Mouse (Mus musculus) stomach, embryonic 14.5 days (tissue): Measurements from ENCODE around the gene B3gnt9. TPM values are rescaled to one million over a fixed set of nuclear protein-coding genes. Genes with fewer than 3 reads are reported as not detected.

Experiments used
- ATAC-seq: fragments of 200-750 bp; cut with Nextera tagmentation; 2 replicates; pipeline ENCODE4 v1.8.0; 2017; ENCODE audit warnings: low read depth, moderate TSS enrichment; ENCODE audit not compliant: insufficient number of reproducible peaks, insufficient read depth, low FRiP score
- H3K27ac ChIP-seq: fragments of 300-500 bp; sonication (generic); 2 replicates; pipeline ENCODE4 v1.5.1; 2014; ENCODE audit warnings: mild to moderate bottlenecking, low read length, moderate library complexity, mixed read lengths
- H3K27me3 ChIP-seq: fragments of 300-500 bp; sonication (generic); 2 replicates; pipeline ENCODE4 v1.6.1; 2014; ENCODE audit warnings: low read length, control low read depth, mixed read lengths; ENCODE audit not compliant: control insufficient read depth, insufficient read depth
- H3K36me3 ChIP-seq: fragments of 300-500 bp; sonication (generic); 2 replicates; pipeline ENCODE4 v1.6.1; 2014; ENCODE audit warnings: mild to moderate bottlenecking, control low read depth, low read length, moderate library complexity, mixed read lengths; ENCODE audit not compliant: control insufficient read depth, insufficient read depth
- H3K4me1 ChIP-seq: fragments of 300-500 bp; sonication (generic); 2 replicates; pipeline ENCODE4 v1.6.1; 2014; ENCODE audit warnings: low read length, control low read depth, mixed read lengths; ENCODE audit not compliant: control insufficient read depth, insufficient read depth
- H3K4me2 ChIP-seq: fragments of 300-500 bp; sonication (generic); replicated peaks from 2 replicates; pipeline ENCODE4 v1.6.1; 2014; ENCODE audit warnings: low read depth, low read length, control low read depth
- H3K4me3 ChIP-seq: fragments of 300-500 bp; sonication (generic); 2 replicates; pipeline ENCODE4 v1.5.1; 2014; ENCODE audit warnings: low read depth, low read length, control low read depth
- H3K9ac ChIP-seq: fragments of 300-500 bp; sonication (generic); replicated peaks from 2 replicates; pipeline ENCODE4 v1.6.1; 2014; ENCODE audit warnings: low read depth, mild to moderate bottlenecking, control low read depth, low read length, moderate library complexity, mixed read lengths
- H3K9me3 ChIP-seq: fragments of 300-500 bp; sonication (generic); 2 replicates; pipeline ENCODE4 v1.6.1; 2016; ENCODE audit warnings: low read depth, low read length, control low read depth; ENCODE audit not compliant: control insufficient read depth
- WGBS: fragments of 180-500 bp; shearing (Covaris S2); extraction: QIAGEN DNeasy Blood & Tissue Kit; methylation state at CpG from one replicate; pipeline ENCODE4 v1.1.7; 2014; 5-methylcytosine and 5-hydroxymethylcytosine counted together
- polyA plus RNA-seq: library from polyadenylated mRNA; unstranded; fragments of >200 nt; fragmentation: Nextera tagmentation; extraction: Ambion mirVana; gene quantifications from 2 replicates; pipeline ENCODE4 v1.2.1, GENCODE M21; 2014

B3gnt9 gene
- polyA plus RNA-seq, 1 experiment from 2014 or later, result 22.7 TPM

- no peaks in the 10 kb centered on the region for H3K27me3 ChIP-seq
- peak within 1 kb of the TSS; percentile 92 for H3K9ac ChIP-seq
- 3% methylated on average over 34 of the region's 34 CpGs for WGBS
- peak within 1 kb of the TSS; percentile 71 for H3K27ac ChIP-seq
- peak; percentile 94 for ATAC-seq
- H3K36me3 ChIP-seq, result no peaks in the 10 kb centered on the region
- peak within 1 kb of the TSS; percentile 84 for H3K4me2 ChIP-seq
- H3K4me1 ChIP-seq, result peaks cover 9% of the 10 kb centered on the region
- H3K9me3 ChIP-seq, result no peaks in the 10 kb centered on the region
- peak within 1 kb of the TSS; percentile 95 for H3K4me3 ChIP-seq
Observed at GRCm38 (mm10) chr8:105224413-105225271, 30.3 kb downstream of the B3gnt9 start, which contains the start of gene D230025D16Rik. Gene D230025D16Rik (plus strand): TSS chr8:105225145.

GRCm38 (mm10) chr8:105223850-105224249 lies 31.1 kb downstream of the B3gnt9 start:
- no peaks in the 10 kb centered on the region for H3K9me3 ChIP-seq
- 77% methylated on average over 7 of the region's 7 CpGs for WGBS
- no peak overlapping the region for H3K4me2 ChIP-seq
- peaks cover 9% of the 10 kb centered on the region for H3K4me1 ChIP-seq
- H3K9ac ChIP-seq, result no peak overlapping the region
- H3K4me3 ChIP-seq, result no peak overlapping the region
- peak overlapping the region; percentile 55; the same call in 1 of the 2 replicates for H3K27ac ChIP-seq
- no peaks in the 10 kb centered on the region for H3K27me3 ChIP-seq
- no peaks in the 10 kb centered on the region for H3K36me3 ChIP-seq
- ATAC-seq, result no peak

- Histone ChIP-seq H3K9ac (no peak overlapping the region), H3K4me2 (no peak overlapping the region), H3K27ac (no peak overlapping the region), H3K9me3 (no peaks in the 10 kb centered on the region), H3K4me3 (no peak overlapping the region), H3K27me3 (no peaks in the 10 kb centered on the region), H3K36me3 (peaks cover 8% of the 10 kb centered on the region; the same call in 1 of the 2 replicates), H3K4me1 (no peaks in the 10 kb centered on the region)
- WGBS, result 80% methylated on average over 5 of the region's 5 CpGs
- no peak for ATAC-seq
Observed at GRCm38 (mm10) chr8:105217926-105218522, 36.9 kb downstream of the B3gnt9 start.

- no peaks in the 10 kb centered on the region for H3K9me3 ChIP-seq
- H3K9ac ChIP-seq, result no peak overlapping the region
- no peaks in the 10 kb centered on the region for H3K27me3 ChIP-seq
- no peak overlapping the region for H3K4me3 ChIP-seq
- 89% methylated on average over 5 of the region's 5 CpGs for WGBS
- no peaks in the 10 kb centered on the region for H3K4me1 ChIP-seq
- peaks cover 14% of the 10 kb centered on the region; the same call in 1 of the 2 replicates for H3K36me3 ChIP-seq
- no peak overlapping the region for H3K4me2 ChIP-seq
- ATAC-seq, result no peak
- H3K27ac ChIP-seq, result no peak overlapping the region
Observed at GRCm38 (mm10) chr8:105214104-105214503, 40.8 kb downstream of the B3gnt9 start.

- Histone ChIP-seq H3K4me3 (no peak overlapping the region), H3K4me2 (no peak overlapping the region), H3K9me3 (no peaks in the 10 kb centered on the region), H3K27ac (no peak overlapping the region), H3K36me3 (peaks cover 7% of the 10 kb centered on the region; the same call in 1 of the 2 replicates), H3K9ac (no peak overlapping the region), H3K27me3 (no peaks in the 10 kb centered on the region), H3K4me1 (no peaks in the 10 kb centered on the region)
- WGBS, result 83% methylated on average over 1 of the region's 1 CpGs
- ATAC-seq, result no peak
Observed at GRCm38 (mm10) chr8:105209153-105210110, 45.5 kb downstream of the B3gnt9 start.

- Histone ChIP-seq H3K27ac (no peak overlapping the region), H3K4me2 (no peak overlapping the region), H3K27me3 (no peaks in the 10 kb centered on the region), H3K4me3 (no peak overlapping the region), H3K36me3 (peaks cover 10% of the 10 kb centered on the region; the same call in 1 of the 2 replicates), H3K4me1 (no peaks in the 10 kb centered on the region), H3K9ac (no peak overlapping the region), H3K9me3 (no peaks in the 10 kb centered on the region)
- 84% methylated on average over 2 of the region's 2 CpGs for WGBS
- no peak for ATAC-seq
Observed at GRCm38 (mm10) chr8:105207675-105208273, 47.2 kb downstream of the B3gnt9 start.

- Histone ChIP-seq H3K9ac (no peak overlapping the region), H3K9me3 (no peaks in the 10 kb centered on the region), H3K27me3 (no peaks in the 10 kb centered on the region), H3K4me2 (no peak overlapping the region), H3K36me3 (peaks cover 9% of the 10 kb centered on the region; the same call in 1 of the 2 replicates), H3K4me3 (no peak overlapping the region), H3K4me1 (no peaks in the 10 kb centered on the region), H3K27ac (no peak overlapping the region)
- ATAC-seq, result no peak
- WGBS, result 57% methylated on average over 7 of the region's 7 CpGs
Observed at GRCm38 (mm10) chr8:105206766-105207275, 48.1 kb downstream of the B3gnt9 start.
